Mouse (Mus musculus): ENCODE data around the gene Igsf9b.

Igsf9b gene

GRCm38 (mm10) chr9:27336962-27337636 is 38.1 kb downstream of the Igsf9b start:
- no peak for DNase-seq

GRCm38 (mm10) chr9:27339168-27339567 is 40.2 kb downstream of the Igsf9b start:
- no peak for DNase-seq

- DNase-seq, result no peak
Measured at GRCm38 (mm10) chr9:27346541-27347269, 47.7 kb downstream of the Igsf9b start.

- DNase-seq, result no peak
Measured at GRCm38 (mm10) chr9:27353082-27353481, 54.1 kb downstream of the Igsf9b start.

GRCm38 (mm10) chr9:27357893-27358292 is 58.9 kb downstream of the Igsf9b start:
- no peak for DNase-seq

- no peak for DNase-seq
Measured at GRCm38 (mm10) chr9:27367231-27367630, 68.2 kb downstream of the Igsf9b start.

- DNase-seq, result peak; percentile 10
Measured at GRCm38 (mm10) chr9:27369108-27369507, 70.1 kb downstream of the Igsf9b start.

- DNase-seq, result no peak
Measured at GRCm38 (mm10) chr9:27375746-27376145, 76.7 kb downstream of the Igsf9b start.

GRCm38 (mm10) chr9:27386951-27387350 is 87.9 kb downstream of the Igsf9b start:
- DNase-seq, result no peak

- no peak for DNase-seq
Measured at GRCm38 (mm10) chr9:27396500-27396899, 97.5 kb downstream of the Igsf9b start, which contains the start of gene Spata19. Spata19 (plus strand) TSS chr9:27396800.

- no peak for DNase-seq
Measured at GRCm38 (mm10) chr9:27401169-27401568, 102.2 kb downstream of the Igsf9b start.

Data from kidney, postnatal 14 days (tissue).